Mouse (Mus musculus) natural killer cell, adult 2 months (primary cell): ENCODE measurements at regions not wholly inside any gene's neighbourhood (a gene's known extent, or its start where the extent isn't known, plus 50 kb on each side); places are given as distances from the start of the nearest gene placed in this dataset.

Experiments
- DNase-seq, 2 experiments: peaks; one replicate each; pipeline ENCODE4 v3.0.0; 2022; ENCODE audit warnings: low spot score in 2 of 2

DNA sequence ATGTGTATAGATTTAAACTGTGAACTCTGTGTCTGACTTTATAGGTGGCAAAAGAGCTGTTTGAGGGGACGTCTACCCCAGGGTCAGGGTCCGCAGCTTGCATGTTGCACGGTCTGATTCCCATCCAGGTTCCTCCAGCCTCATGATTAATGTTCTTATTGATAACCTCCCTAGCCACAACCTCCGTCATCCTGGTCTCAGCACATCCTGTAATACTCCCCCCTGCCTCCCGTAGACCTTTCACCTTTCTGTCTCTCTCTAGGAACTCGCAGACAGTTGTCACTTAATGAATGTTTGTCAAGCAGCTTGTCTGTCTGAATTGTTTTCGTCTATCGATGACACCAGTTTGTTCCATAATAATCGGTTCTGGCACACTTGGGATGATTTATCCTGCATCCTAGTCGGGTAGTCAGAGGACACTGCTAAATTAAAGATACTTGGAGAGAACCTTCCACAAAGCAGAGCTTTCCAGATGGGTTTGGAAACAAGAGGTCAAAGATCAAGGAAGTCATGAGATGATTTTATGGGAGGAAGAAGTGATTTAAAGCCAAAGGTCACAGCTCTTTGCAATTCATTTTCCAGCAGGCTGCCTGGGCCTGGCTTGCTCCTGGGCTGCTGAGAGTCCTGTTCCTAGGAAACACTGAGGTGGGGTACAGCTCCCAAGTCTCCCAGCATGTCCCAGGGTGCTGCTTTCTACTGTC, 435.9 kb downstream of the Prdm2 start:
- DNase-seq, result no peak

GRCm38 (mm10) chr4:142775023-142775422, 437.8 kb downstream of the Prdm2 start:
- DNase-seq, result no peak

DNA sequence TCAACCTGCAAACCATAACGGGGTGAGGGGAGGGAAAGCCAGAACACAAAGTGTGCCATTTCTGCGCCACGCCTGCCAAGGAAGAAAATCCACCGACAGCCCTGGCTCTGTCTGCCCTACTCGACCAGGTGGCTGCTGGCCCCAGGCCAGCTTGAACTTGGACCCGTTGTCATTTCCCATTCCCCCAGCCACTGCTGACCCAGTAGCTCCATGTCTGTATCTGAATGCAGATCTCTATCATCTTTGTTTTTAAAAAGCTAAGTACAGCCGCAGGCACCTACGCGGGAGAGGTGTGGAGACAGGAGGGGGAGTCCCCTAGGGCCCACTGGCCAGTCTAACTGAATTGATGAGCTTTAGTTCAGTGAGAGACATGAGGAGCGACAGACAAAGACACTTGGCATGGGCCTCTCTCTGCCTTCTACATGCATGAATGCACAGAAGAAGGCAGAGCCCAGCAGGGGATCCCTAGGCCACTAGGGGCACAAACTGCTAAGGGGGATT, 439.1 kb downstream of the Prdm2 start:
- no peak for DNase-seq

DNA sequence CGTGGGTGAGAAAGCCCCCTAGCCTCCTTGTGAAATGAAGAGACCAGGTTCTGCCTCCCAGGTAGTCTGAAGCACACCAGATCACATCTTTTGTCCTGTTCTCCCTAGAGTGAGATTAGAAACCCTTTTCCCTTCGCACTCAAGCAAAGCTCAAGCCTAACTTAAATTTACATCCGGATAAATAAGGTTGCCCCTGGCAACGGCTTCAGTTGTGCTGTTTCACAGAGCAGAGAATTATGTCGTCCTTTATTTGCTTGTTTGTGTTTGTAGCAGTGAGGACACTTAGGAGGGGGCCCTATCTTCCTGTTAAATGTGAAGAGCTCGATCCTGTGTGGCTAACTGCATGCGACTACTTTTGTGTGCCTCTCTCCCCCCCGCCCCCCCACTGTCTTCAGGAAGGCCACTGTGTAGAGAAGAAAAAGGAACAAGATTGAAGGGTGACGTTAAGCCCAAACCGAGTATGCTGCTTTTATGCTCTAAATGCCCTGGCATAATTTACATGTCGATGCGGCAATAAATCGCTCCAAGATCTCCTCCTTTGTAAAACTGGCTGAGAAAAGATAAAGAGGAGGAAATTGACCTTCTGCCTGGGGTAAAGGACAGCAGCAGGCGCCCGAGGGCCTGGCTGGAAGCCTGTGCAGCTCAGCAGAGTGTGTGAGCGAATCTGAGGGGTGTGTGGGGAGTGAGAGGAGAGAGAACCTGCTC, 439.9 kb downstream of the Prdm2 start:
- DNase-seq, result no peak

DNA sequence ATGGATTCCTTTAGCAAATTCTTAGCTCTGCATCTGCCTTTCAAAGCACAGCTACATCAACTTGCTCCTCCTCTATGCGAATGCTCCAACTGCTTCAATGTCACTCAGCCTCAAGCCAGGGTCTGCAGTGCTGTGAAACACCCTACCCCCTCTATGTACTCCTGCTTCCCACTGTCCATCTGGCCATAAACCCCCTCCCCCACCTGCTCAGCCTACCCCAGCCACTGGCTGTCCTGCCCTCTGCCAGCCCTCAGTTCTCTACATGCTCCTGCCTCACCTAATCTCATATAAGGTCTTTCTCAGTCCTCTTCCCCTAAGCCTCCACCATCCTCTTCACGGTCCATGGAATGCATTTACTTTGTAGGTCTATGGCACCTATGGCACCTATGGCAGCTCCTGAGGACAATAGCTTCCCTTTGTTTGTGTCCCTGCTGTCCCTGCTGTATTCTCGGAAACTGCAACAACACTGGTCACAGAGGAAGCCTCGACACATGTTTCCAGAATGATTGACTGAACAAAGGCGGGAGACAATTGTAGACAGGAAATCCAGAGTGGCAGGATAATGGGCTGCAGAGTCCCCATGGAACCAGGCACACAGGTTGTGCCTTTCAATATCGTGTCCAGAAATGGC, 441.2 kb downstream of the Prdm2 start:
- DNase-seq, result no peak

DNA sequence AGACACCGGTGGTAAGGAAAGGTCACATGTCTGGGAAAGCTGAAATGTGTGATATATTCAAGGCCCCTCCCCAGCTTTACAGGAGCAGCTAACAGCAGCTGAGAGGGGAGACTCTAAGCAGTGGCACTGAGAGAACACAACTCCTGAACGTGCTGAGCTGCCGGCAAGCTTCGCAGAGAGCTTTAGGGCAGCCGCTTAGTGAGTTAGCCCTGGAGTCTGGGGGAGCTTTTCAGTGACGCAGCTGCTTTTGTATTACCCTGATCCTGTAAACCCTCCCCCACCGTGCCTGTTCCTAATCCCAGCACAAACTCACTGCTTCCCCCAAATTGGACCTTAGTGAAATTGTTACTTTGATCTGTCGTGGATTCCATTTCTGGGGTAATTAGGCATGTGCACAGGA, 442.6 kb downstream of the Prdm2 start:
- DNase-seq, result no peak

- no peak for DNase-seq
Measured at GRCm38 (mm10) chr4:142767665-142768064, 445.1 kb downstream of the Prdm2 start.

- no peak for DNase-seq
Measured at GRCm38 (mm10) chr4:142761577-142761976, 451.2 kb downstream of the Prdm2 start.

GRCm38 (mm10) chr4:142758102-142758501, 454.7 kb downstream of the Prdm2 start:
- DNase-seq, result no peak

- no peak for DNase-seq
Measured at GRCm38 (mm10) chr4:142756332-142756731, 456.5 kb downstream of the Prdm2 start.

GRCm38 (mm10) chr4:142749918-142750317, 462.9 kb downstream of the Prdm2 start:
- no peak for DNase-seq

DNA sequence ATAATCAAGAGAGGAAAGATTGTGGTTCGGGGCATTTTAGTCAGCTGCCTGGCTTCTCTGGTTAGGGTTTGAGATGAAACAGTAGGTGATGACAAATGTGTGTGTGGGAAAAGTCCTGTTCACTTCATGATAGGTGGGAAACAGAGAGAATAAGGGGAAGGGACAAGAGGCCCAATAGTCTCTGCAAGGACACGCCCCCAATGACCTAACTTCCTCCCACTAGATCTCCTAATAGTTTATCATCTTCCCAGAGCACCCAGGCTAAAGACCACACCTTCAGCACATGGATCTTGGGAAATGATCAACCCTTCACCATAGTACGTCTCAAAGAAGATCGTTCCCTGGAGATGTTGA, 484.3 kb upstream of the Kazn start:
- DNase-seq, result no peak

- no peak for DNase-seq
Measured at GRCm38 (mm10) chr4:142722845-142723553, 483.8 kb upstream of the Kazn start.

- DNase-seq, result no peak
Measured at GRCm38 (mm10) chr4:142701606-142702005, 462.4 kb upstream of the Kazn start.

- DNase-seq, result no peak
Measured at GRCm38 (mm10) chr4:142694926-142695325, 455.7 kb upstream of the Kazn start.

DNA sequence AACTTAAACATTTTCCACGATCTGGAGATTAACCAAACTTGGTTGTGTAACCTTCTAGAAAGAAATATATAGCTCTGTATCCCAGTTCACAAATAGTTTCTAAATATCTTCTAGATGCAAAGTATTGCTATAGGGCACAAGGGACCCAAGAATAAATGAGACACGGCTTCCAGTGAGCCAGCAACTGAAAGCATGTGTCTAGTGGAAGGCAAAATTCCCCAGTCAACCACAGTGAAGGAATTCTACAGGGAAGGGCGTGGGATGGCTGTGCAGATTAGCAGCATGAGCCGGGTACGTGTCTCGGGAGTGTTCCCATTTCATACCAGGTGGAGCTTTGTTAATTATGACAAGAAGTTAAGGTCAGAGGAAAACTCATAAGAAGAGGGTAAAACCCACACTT, 449.0 kb upstream of the Kazn start:
- no peak for DNase-seq

DNA sequence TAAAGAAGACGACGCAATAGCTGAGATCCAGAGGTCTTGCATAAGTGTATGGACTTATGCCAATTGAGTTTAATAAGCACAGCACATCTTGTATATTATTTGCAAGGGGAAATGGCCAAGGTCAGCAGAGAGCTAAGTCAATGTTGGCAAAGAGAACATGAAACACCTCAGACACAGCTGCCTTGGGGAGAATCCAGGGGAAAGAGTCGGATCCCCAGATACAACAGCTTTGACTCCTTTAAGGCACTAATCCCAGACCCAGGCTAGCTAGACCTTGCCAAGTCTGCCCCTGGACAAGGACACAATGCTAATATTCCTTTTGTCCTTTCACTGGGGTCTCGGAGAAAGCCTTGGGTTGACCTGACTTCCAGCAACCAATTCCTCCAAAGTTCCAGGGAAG, 438.2 kb upstream of the Kazn start:
- DNase-seq, result no peak

- no peak for DNase-seq
Measured at GRCm38 (mm10) chr4:142674641-142675465, 435.7 kb upstream of the Kazn start.

GRCm38 (mm10) chr4:142671872-142672458, 432.8 kb upstream of the Kazn start:
- DNase-seq, result no peak

DNA sequence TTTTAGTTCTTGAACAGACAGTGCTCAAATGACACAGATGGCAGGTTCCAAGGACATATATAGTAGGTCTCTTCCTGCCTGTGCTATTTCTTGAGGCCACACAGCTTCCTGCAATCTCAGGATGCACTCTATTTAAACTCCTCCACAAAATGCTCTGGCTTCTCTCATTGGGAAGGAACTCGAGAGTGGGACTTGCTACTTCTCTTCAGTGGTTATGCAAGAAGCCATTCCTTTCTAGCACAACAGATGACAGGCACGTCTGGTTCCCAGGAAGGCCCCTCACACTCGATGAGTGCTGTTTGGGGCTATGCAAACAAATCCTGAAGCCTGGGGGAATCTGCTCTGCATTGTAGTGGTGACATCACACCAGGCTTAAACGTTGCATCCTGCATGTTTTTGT, 425.6 kb upstream of the Kazn start:
- no peak for DNase-seq

- DNase-seq, result no peak
Measured at GRCm38 (mm10) chr4:142658156-142658555, 419.0 kb upstream of the Kazn start.
